In genomic region chr11:120307566-120308430, GRCm38 (mm10) we compare ENCODE assay signal across 8 mouse cellular contexts. TPM values are rescaled to one million over a fixed set of nuclear protein-coding genes. Genes with fewer than 3 reads are reported as not detected.
A peak's percentile ranks its signal among the peaks of the same experiment; 100 is the strongest.
DNase-seq lines count a peak whose midpoint lies in the region; ATAC-seq and TF ChIP-seq lines count a peak whose summit lies in the region.

No protein-coding gene starts in this region.

- no peak for ATAC-seq in hindbrain, embryonic 13.5 days (ENCODE audit: low FRiP score)

- peaks cover 3 to 34% of the 10 kb centered on the region in 2 experiments; a peak in 3 of 4 replicates for H3K4me1 ChIP-seq in MEL (ENCODE audit: control insufficient read depth in 1 of 2, insufficient read depth in 2 of 2, low read length in 2 of 2)
- peaks cover 34% of the 10 kb centered on the region for H3K4me1 ChIP-seq in cerebellum, adult 2 months (ENCODE audit: control insufficient read depth, insufficient read depth, low read length)
- peaks cover 71% of the 10 kb centered on the region for H3K4me1 ChIP-seq in hindbrain, embryonic 13.5 days (replicated peaks)

- H3K27ac ChIP-seq in MEL (ENCODE audit: control insufficient read depth, low read depth, low read length), result no peak overlapping the region
- no peak overlapping the region for H3K27ac ChIP-seq in cerebellum, adult 2 months (ENCODE audit: insufficient read depth, low read length)
- 0 out of 2 replicates have a peak overlapping the region, but pooled peaks have one; percentile 3 for H3K27ac ChIP-seq in hindbrain, embryonic 13.5 days

- peak overlapping the region; percentile 27 for H3K4me2 ChIP-seq in hindbrain, embryonic 13.5 days

- no peak for TF ChIP-seq POLR2A in MEL (IDR thresholded peaks at IDR 0.05; ENCODE audit: control insufficient read depth in 1 of 2, insufficient read depth in 1 of 2, low read depth in 1 of 2, low read length in 2 of 2, poor library complexity in 1 of 2)
- no peak for TF ChIP-seq POLR2A in cerebellum, adult 2 months (IDR thresholded peaks at IDR 0.05; ENCODE audit: borderline replicate concordance, insufficient read depth, low read length)

- peaks cover 0 to 18% of the 10 kb centered on the region in 2 experiments; a peak in 2 of 4 replicates for H3K36me3 ChIP-seq in MEL (ENCODE audit: control insufficient read depth in 1 of 2, insufficient read depth in 2 of 2, low read length in 2 of 2)
- H3K36me3 ChIP-seq in hindbrain, embryonic 13.5 days, result no peaks in the 10 kb centered on the region

- TF ChIP-seq RAD21 in MEL (IDR thresholded peaks at IDR 0.05; ENCODE audit: low read depth, low read length), result peak; percentile 94

- no peaks in the 10 kb centered on the region for H3K9me3 ChIP-seq in MEL (replicated peaks; ENCODE audit: insufficient read depth, low read length)
- H3K9me3 ChIP-seq in hindbrain, embryonic 13.5 days, result no peaks in the 10 kb centered on the region

- WGBS in cerebellum, adult 2 months, result 10% methylated on average over 19 of the region's 19 CpGs
- WGBS in hindbrain, embryonic 13.5 days, result 8% methylated on average over 19 of the region's 19 CpGs

- DNase-seq in MEL (ENCODE audit: low read depth, low spot score), result peak; percentile 90
- peak; percentile 92 to 97 for DNase-seq in cerebellum, adult 2 months
- DNase-seq in frontal cortex, postnatal 14 days (ENCODE audit: low spot score in 2 of 2), result peak; percentile 87 to 97
- peak; percentile 99 to 100 for DNase-seq in layer of hippocampus, postnatal 25 days (ENCODE audit: extremely low spot score in 1 of 2, low spot score in 1 of 2)
- peak; percentile 98 for DNase-seq in lung, postnatal 36 days
- DNase-seq in right cerebral cortex, adult 18-20 months, result peak; percentile 94
- peak; percentile 90 for DNase-seq in urinary bladder, adult 2 months (ENCODE audit: low spot score)

- peak; percentile 83 to 100 (median 97) for TF ChIP-seq CTCF in MEL (IDR thresholded peaks at IDR 0.05 in 2 of 3, conservative IDR thresholded peaks at IDR 0.05 in 1 of 3; ENCODE audit: control insufficient read depth in 1 of 3, insufficient read depth in 1 of 3, low read depth in 2 of 3, low read length in 3 of 3, poor library complexity in 1 of 3, severe bottlenecking in 1 of 3)
- TF ChIP-seq CTCF in cerebellum, adult 2 months (IDR thresholded peaks at IDR 0.05; ENCODE audit: borderline replicate concordance, insufficient read depth, low read depth, low read length), result peak; percentile 96

- H3K79me2 ChIP-seq in MEL (ENCODE audit: control insufficient read depth, insufficient read depth, low read length, poor library complexity), result no peaks in the 10 kb centered on the region; the same call in 1 of the 2 replicates

- H3K27me3 ChIP-seq in MEL (ENCODE audit: control insufficient read depth in 1 of 2, insufficient read depth in 2 of 2, low read length in 2 of 2), result no peaks in the 10 kb centered on the region
- H3K27me3 ChIP-seq in cerebellum, adult 2 months (ENCODE audit: control insufficient read depth, insufficient read depth, low read length), result no peaks in the 10 kb centered on the region
- H3K27me3 ChIP-seq in hindbrain, embryonic 13.5 days, result peaks cover 15% of the 10 kb centered on the region

- no peak overlapping the region; a peak in 1 of 4 replicates for H3K4me3 ChIP-seq in MEL (ENCODE audit: control insufficient read depth in 1 of 2, insufficient read depth in 1 of 2, low read depth in 2 of 2, low read length in 2 of 2)
- no peak overlapping the region for H3K4me3 ChIP-seq in cerebellum, adult 2 months (replicated peaks; ENCODE audit: insufficient read depth, low read depth, low read length)
- no peak overlapping the region for H3K4me3 ChIP-seq in hindbrain, embryonic 13.5 days

- no peak for TF ChIP-seq EP300 in MEL (IDR thresholded peaks at IDR 0.05; ENCODE audit: low read depth in 1 of 2, low read length in 2 of 2)

- H3K9ac ChIP-seq in MEL (ENCODE audit: control insufficient read depth, low read depth, low read length, poor library complexity, severe bottlenecking), result no peak overlapping the region
- H3K9ac ChIP-seq in hindbrain, embryonic 13.5 days, result 0 out of 2 replicates have a peak overlapping the region, but pooled peaks have one; percentile 67

TF ChIP-seq in MEL, 35 proteins besides CTCF, POLR2A, EP300 and RAD21:
- TF ChIP-seq ELF1 (IDR thresholded peaks at IDR 0.05; ENCODE audit: low read depth, low read length), result peak; percentile 52; the same call in 1 of the 2 replicates
- no peak for TF ChIP-seq MYB (IDR thresholded peaks at IDR 0.05; ENCODE audit: low read depth, low read length)
- TF ChIP-seq ZNF384 (IDR thresholded peaks at IDR 0.05; ENCODE audit: low read depth, low read length), result peak; percentile 35; the same call in 1 of the 2 replicates
- no peak for TF ChIP-seq TBP (IDR thresholded peaks at IDR 0.05; ENCODE audit: low read depth, low read length)
- TF ChIP-seq UBTF (IDR thresholded peaks at IDR 0.05; ENCODE audit: borderline replicate concordance, insufficient read depth, low read depth, low read length), result no peak
- TF ChIP-seq E2F4 (IDR thresholded peaks at IDR 0.05; ENCODE audit: borderline replicate concordance, low read depth, low read length), result no peak
- TF ChIP-seq CHD2 (IDR thresholded peaks at IDR 0.05; ENCODE audit: low read length), result peak; percentile 54
- peak; percentile 71 for TF ChIP-seq ZC3H11A (IDR thresholded peaks at IDR 0.05; ENCODE audit: low read depth, low read length)
- no peak for TF ChIP-seq GATA1 (IDR thresholded peaks at IDR 0.05; ENCODE audit: low read depth, low read length)
- peak; percentile 45 for TF ChIP-seq BHLHE40 (IDR thresholded peaks at IDR 0.05; ENCODE audit: borderline replicate concordance, low read depth, low read length)
- no peak for TF ChIP-seq MAFK (IDR thresholded peaks at IDR 0.05; ENCODE audit: borderline replicate concordance, low read depth, low read length)
- TF ChIP-seq ZMIZ1 (IDR thresholded peaks at IDR 0.05; ENCODE audit: low read depth, low read length), result no peak
- peak; percentile 86 for TF ChIP-seq SIN3A (IDR thresholded peaks at IDR 0.05; ENCODE audit: low read length)
- TF ChIP-seq USF2 (IDR thresholded peaks at IDR 0.05; ENCODE audit: borderline replicate concordance in 1 of 2, insufficient read depth in 1 of 2, low read depth in 1 of 2, low read length in 2 of 2), result no peak
- no peak for TF ChIP-seq KAT2A (conservative IDR thresholded peaks at IDR 0.05; ENCODE audit: low read depth, low read length)
- no peak for TF ChIP-seq TCF12 (IDR thresholded peaks at IDR 0.05; ENCODE audit: low read depth, low read length)
- no peak for TF ChIP-seq TAL1 (IDR thresholded peaks at IDR 0.05; ENCODE audit: low read length)
- TF ChIP-seq ETS1 (IDR thresholded peaks at IDR 0.05; ENCODE audit: low read depth, low read length), result no peak
- no peak for TF ChIP-seq ZKSCAN1 (IDR thresholded peaks at IDR 0.05; ENCODE audit: low read depth, low read length)
- TF ChIP-seq HCFC1 (IDR thresholded peaks at IDR 0.05; ENCODE audit: low read depth, low read length), result peak; percentile 54; the same call in 1 of the 2 replicates
- TF ChIP-seq RCOR1 (IDR thresholded peaks at IDR 0.05; ENCODE audit: low read depth, low read length), result peak; percentile 91
- no peak for TF ChIP-seq MEF2A (IDR thresholded peaks at IDR 0.05; ENCODE audit: extremely low read depth, insufficient replicate concordance, low read depth, low read length, poor library complexity, severe bottlenecking)
- no peak for TF ChIP-seq POLR2AphosphoS2 (IDR thresholded peaks at IDR 0.05; ENCODE audit: low read length)
- no peak for TF ChIP-seq USF1 (IDR thresholded peaks at IDR 0.05; ENCODE audit: low read depth, low read length)
- TF ChIP-seq NELFE (IDR thresholded peaks at IDR 0.05; ENCODE audit: low read depth, low read length), result no peak
- TF ChIP-seq NRF1 (IDR thresholded peaks at IDR 0.05; ENCODE audit: insufficient read depth, low read depth, low read length, poor library complexity, severe bottlenecking), result no peak
- TF ChIP-seq MAX (IDR thresholded peaks at IDR 0.05; ENCODE audit: low read length), result no peak
- TF ChIP-seq MYC (IDR thresholded peaks at IDR 0.05; ENCODE audit: low read depth, low read length), result 0 out of 2 replicates have a peak, but pooled peaks have one; percentile 10
- TF ChIP-seq POLR2AphosphoS5 (IDR thresholded peaks at IDR 0.05; ENCODE audit: borderline replicate concordance, low read depth, low read length), result no peak
- TF ChIP-seq MAZ (IDR thresholded peaks at IDR 0.05; ENCODE audit: low read depth, low read length), result peak; percentile 71; the same call in 1 of the 2 replicates
- TF ChIP-seq MXI1 (IDR thresholded peaks at IDR 0.05; ENCODE audit: low read depth, low read length), result peak; percentile 69
- no peak for TF ChIP-seq GABPA (IDR thresholded peaks at IDR 0.05; ENCODE audit: low read depth, low read length)
- no peak for TF ChIP-seq CHD1 (IDR thresholded peaks at IDR 0.05; ENCODE audit: low read depth, low read length)
- peak; percentile 77 for TF ChIP-seq SMC3 (IDR thresholded peaks at IDR 0.05; ENCODE audit: low read depth, low read length)
- TF ChIP-seq JUND (IDR thresholded peaks at IDR 0.05; ENCODE audit: low read depth, low read length), result no peak

RNA-seq across cellular contexts. Expression of gene Actg1, which starts 40.5 kb away (rescaled TPM):
- total RNA-seq in MEL (2012; rRNA removed), result 1,328 and 1,871 TPM in 2 replicates
- 1,000 to 10,000 TPM in 1 of 2 experiments, 100 to 1,000 TPM in 1; 899 to 1,784 TPM for polyA plus RNA-seq in MEL (2012; ENCODE audit: insufficient read depth in 1 of 2, insufficient read length in 2 of 2, low read depth in 1 of 2, low replicate concordance in 2 of 2, missing spikeins in 1 of 2)
- polyA plus RNA-seq in cerebellum, adult 2 months (2012; rRNA removed), result 834 and 845 TPM in 2 replicates
- 4,110 and 4,339 TPM in 2 replicates for polyA plus RNA-seq in hindbrain, embryonic 13.5 days (2015; fragmentation: Nextera tagmentation; extraction: Ambion mirVana)
- 1,000 to 10,000 TPM; 1,451 to 1,562 TPM for total RNA-seq in layer of hippocampus, postnatal 25 days (2021)
- polyA plus RNA-seq in urinary bladder, adult 2 months (2012; rRNA removed), result 1,024 and 1,454 TPM in 2 replicates

RNA-seq across cellular contexts. Expression of gene Fscn2, which starts 53.5 kb away (rescaled TPM):
- total RNA-seq in MEL (2012; rRNA removed), result 0.29 and 0.62 TPM in 2 replicates
- polyA plus RNA-seq in MEL (2012; ENCODE audit: insufficient read depth in 1 of 2, insufficient read length in 2 of 2, low read depth in 1 of 2, low replicate concordance in 2 of 2, missing spikeins in 1 of 2), result under 1 TPM in 1 of 2 experiments, not detected in 1; 0.61 TPM
- 0.29 TPM in 1 of 2 replicates, not detected in the other for polyA plus RNA-seq in cerebellum, adult 2 months (2012; rRNA removed)
- polyA plus RNA-seq in hindbrain, embryonic 13.5 days (2015; fragmentation: Nextera tagmentation; extraction: Ambion mirVana), result 1.6 and 2.6 TPM in 2 replicates
- under 1 TPM in 1 of 2 experiments, not detected in 1; 0.89 TPM for total RNA-seq in layer of hippocampus, postnatal 25 days (2021)
- polyA plus RNA-seq in urinary bladder, adult 2 months (2012; rRNA removed), result 0.25 TPM in 1 of 2 replicates, not detected in the other
